Mouse (Mus musculus) cortical plate, adult 2 months (tissue): ENCODE results near the gene Rnd3.

ENCODE experiments used
- CTCF ChIP-seq: fragments of 200-500 bp; IDR thresholded peaks from 2 replicates; pipeline ENCODE4 v1.5.1; 2011; ENCODE audit warnings: mild to moderate bottlenecking, control low read depth, low read length; ENCODE audit not compliant: insufficient read depth; ENCODE audit errors: extremely low read depth
- POLR2A ChIP-seq: fragments of 200-500 bp; IDR thresholded peaks from 2 replicates; pipeline ENCODE4 v1.6.1; 2011; ENCODE audit warnings: mild to moderate bottlenecking, low read length, control low read depth; ENCODE audit not compliant: insufficient read depth; ENCODE audit errors: extremely low read depth

DNA sequence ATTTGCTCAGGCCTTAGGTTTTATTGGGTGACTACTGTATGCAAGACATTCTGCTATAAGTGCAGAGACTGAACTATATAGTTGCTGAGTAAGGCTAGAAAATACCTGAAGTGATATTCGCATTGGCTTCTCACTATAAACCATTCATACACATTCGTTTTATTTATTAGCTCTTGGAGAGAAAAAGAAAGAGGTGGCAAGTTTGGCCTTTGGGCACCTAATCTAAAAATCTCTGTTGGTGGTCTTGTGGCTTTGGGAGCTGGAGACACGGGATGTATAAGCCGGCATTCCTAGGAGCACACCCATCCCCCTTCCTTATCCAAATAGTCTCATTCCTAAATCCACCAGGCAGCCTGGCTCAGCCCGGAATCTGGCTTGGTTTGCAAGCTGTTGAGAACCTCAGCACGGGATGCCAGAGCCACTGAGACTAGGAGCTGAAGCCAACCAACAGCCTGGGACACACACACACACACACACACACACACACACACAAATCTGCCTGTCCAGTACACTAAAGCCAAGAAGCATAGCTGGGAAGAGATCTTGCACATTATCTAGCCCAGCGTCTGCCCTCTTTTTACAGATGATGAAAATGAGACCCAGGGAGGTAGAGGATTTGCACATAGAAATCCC, 3.0 kb downstream of the Rnd3 start:
- TF ChIP-seq POLR2A (no peak), CTCF (no peak)
